In the genomic region with DNA sequence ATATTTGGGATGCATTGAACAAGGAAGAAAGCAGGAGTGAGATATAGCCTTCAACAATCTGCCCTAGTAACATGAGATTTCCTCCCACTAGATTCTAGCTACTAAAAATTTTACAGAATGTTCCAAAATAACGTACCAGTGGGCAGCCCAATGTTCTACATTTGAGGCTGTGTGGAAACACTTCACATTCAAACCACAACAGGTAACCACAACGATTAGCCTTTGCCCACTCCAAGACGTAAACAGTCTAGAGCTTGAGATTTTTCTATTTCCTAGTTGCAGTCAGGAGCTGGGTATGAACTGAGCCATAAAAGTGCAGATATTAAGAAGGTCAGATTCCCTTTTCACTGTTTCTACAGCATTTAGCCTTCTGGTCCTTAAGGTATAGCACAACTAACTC, we compare ENCODE assay signal across 26 mouse cellular contexts. TPM values are rescaled to one million over a fixed set of nuclear protein-coding genes. Genes with fewer than 3 reads are reported as not detected.
DNase-seq lines count a peak whose midpoint lies in the region; ATAC-seq and TF ChIP-seq lines count a peak whose summit lies in the region.
"Had no signal": no experiment of that assay in that cellular context is flagged by ENCODE, and none has a peak within 500 bp of the region (broad histone marks: within the 10 kb centered on the region; RNA-seq: fewer than 3 reads in every experiment).

No protein-coding gene starts in this region.

- H3K27ac ChIP-seq in heart, postnatal 0 days (ENCODE audit: low read depth) = peak overlapping the region; percentile 55; the same call in 1 of the 2 replicates
- H3K27ac ChIP-seq: forebrain, embryonic 12.5 days; gastrocnemius, adult 2 months; hindbrain, embryonic 14.5 days; kidney, embryonic 15.5 days; limb, embryonic 13.5 days; liver, embryonic 12.5 days; midbrain, embryonic 13.5 days had no signal

- H3K27me3 ChIP-seq in heart, postnatal 0 days (ENCODE audit: control insufficient read depth, insufficient read depth, low read length) = no peaks in the 10 kb centered on the region
- H3K27me3 ChIP-seq: forebrain, embryonic 12.5 days; kidney, embryonic 15.5 days; limb, embryonic 13.5 days; liver, embryonic 12.5 days; megakaryocyte, embryonic 14.5 days; midbrain, embryonic 13.5 days had no signal

- no peak overlapping the region for H3K9ac ChIP-seq in heart, postnatal 0 days (replicated peaks; ENCODE audit: low read depth, low read length)
- H3K9ac ChIP-seq: forebrain, embryonic 12.5 days; hindbrain, embryonic 14.5 days; kidney, embryonic 15.5 days; limb, embryonic 13.5 days; liver, embryonic 12.5 days; midbrain, embryonic 13.5 days had no signal

- peaks cover 4% of the 10 kb centered on the region; the same call in 1 of the 2 replicates for H3K9me3 ChIP-seq in heart, postnatal 0 days (replicated peaks; ENCODE audit: control insufficient read depth, low read length)

- no peak for TF ChIP-seq EP300 in heart, postnatal 0 days (IDR thresholded peaks at IDR 0.05; ENCODE audit: low read depth)

- ATAC-seq in frontal cortex, adult (ENCODE audit: low TSS enrichment) = peak; percentile 80
- ATAC-seq in heart, postnatal 0 days (ENCODE audit: insufficient read depth, low read depth) = no peak
- peak; percentile 47; the same call in 1 of the 2 replicates for ATAC-seq in common myeloid progenitor, adult 5-6 weeks (replicated peaks; ENCODE audit: low read depth, poor library complexity, severe bottlenecking)
- ATAC-seq in megakaryocyte, adult 5-6 weeks (ENCODE audit: poor library complexity, severe bottlenecking) = peak; percentile 45; the same call in 1 of the 2 replicates
- ATAC-seq: intestine, embryonic 16.5 days; liver, embryonic 12.5 days; midbrain, embryonic 13.5 days had no signal

- H3K4me1 ChIP-seq in heart, postnatal 0 days (ENCODE audit: control insufficient read depth, insufficient read depth) = peaks cover 21% of the 10 kb centered on the region
- H3K4me1 ChIP-seq: forebrain, embryonic 12.5 days; liver, embryonic 12.5 days; midbrain, embryonic 13.5 days had no signal

- H3K4me2 ChIP-seq in heart, postnatal 0 days (ENCODE audit: low read depth, low read length) = no peak overlapping the region
- H3K4me2 ChIP-seq: forebrain, embryonic 12.5 days; hindbrain, embryonic 14.5 days; kidney, embryonic 15.5 days; limb, embryonic 13.5 days; liver, embryonic 12.5 days; midbrain, embryonic 13.5 days had no signal

- no peak overlapping the region for H3K4me3 ChIP-seq in heart, postnatal 0 days (ENCODE audit: low read depth, low read length)
- H3K4me3 ChIP-seq: forebrain, embryonic 12.5 days; gastrocnemius, adult 2 months; kidney, embryonic 15.5 days; limb, embryonic 13.5 days; liver, embryonic 12.5 days; megakaryocyte, embryonic 14.5 days; midbrain, embryonic 13.5 days had no signal

- no peak for TF ChIP-seq CTCF in heart, postnatal 0 days (IDR thresholded peaks at IDR 0.05; ENCODE audit: low read depth)

- peaks cover 11% of the 10 kb centered on the region for H3K36me3 ChIP-seq in heart, postnatal 0 days (replicated peaks; ENCODE audit: control insufficient read depth, insufficient read depth, low read length)
- H3K36me3 ChIP-seq: forebrain, embryonic 12.5 days had no signal

- DNase-seq in frontal cortex, postnatal 14 days (ENCODE audit: low spot score in 2 of 2) = no peak
- DNase-seq in heart, postnatal 0 days (ENCODE audit: low spot score) = no peak
- DNase-seq in heart, adult 8-10 months (ENCODE audit: low spot score) = no peak
- DNase-seq in thymus, postnatal 0 days (ENCODE audit: low spot score) = no peak
- no peak for DNase-seq in urinary bladder, adult 2 months (ENCODE audit: low spot score)
- DNase-seq: adrenal gland, postnatal 10 days; cerebellum, adult 9-10 months; gastrocnemius, adult 2 months; kidney, postnatal 36 days; layer of hippocampus, postnatal 36 days; lung, adult 18-20 months; lung, postnatal 10 days; right cerebral cortex, postnatal 14 days; thymus, postnatal 25 days had no signal

- WGBS in heart, postnatal 0 days = 96% methylated on average over 3 of the region's 3 CpGs

RNA-seq across cellular contexts. Expression of a gene that starts 56.5 kb away (rescaled TPM):
- 14.5 and 24.2 TPM in 2 replicates for total RNA-seq in heart, postnatal 0 days (2014; rRNA removed; ENCODE audit: low replicate concordance)
- polyA plus RNA-seq in heart, postnatal 0 days (2015; fragmentation: Nextera tagmentation; extraction: Ambion mirVana) = 11.4 and 16.7 TPM in 2 replicates
- total RNA-seq in heart, adult 8-10 months (2022) = 10 to 100 TPM; 17.7 to 25.4 (median 18.5) TPM
- 6.8 and 7.0 TPM in 2 replicates for total RNA-seq in common myeloid progenitor, adult 5-6 weeks (2017)
- 28.5 and 29.3 TPM in 2 replicates for total RNA-seq in megakaryocyte, adult 5-6 weeks (2015)
- 14.4 and 14.5 TPM in 2 replicates for total RNA-seq in megakaryocyte, adult 5-6 weeks (2017)
- polyA plus RNA-seq in thymus, postnatal 0 days (2015; fragmentation: Nextera tagmentation; extraction: Ambion mirVana) = 8.9 and 10.7 TPM in 2 replicates
- 15.8 and 19.7 TPM in 2 replicates for polyA plus RNA-seq in urinary bladder, adult 2 months (2012; rRNA removed)
- total RNA-seq: MEL had no signal
